Mouse (Mus musculus): ENCODE data around the gene Ptpn3. TPM values are rescaled to one million over a fixed set of nuclear protein-coding genes. Genes with fewer than 3 reads are reported as not detected.
A peak's percentile ranks its signal among the peaks of the same experiment; 100 is the strongest.

Ptpn3 gene
- polyA plus RNA-seq, 1 experiment from 2014 or later, result 5.2 TPM

GRCm38 (mm10) chr4:57294971-57295656, 6.5 kb downstream of the Ptpn3 start:
- H3K9me3 ChIP-seq (ENCODE audit: control insufficient read depth, low read length), result no peaks in the 10 kb centered on the region
- TF ChIP-seq EP300 (optimal IDR thresholded peaks at IDR 0.05) (no peak), CTCF (IDR thresholded peaks at IDR 0.05; ENCODE audit: low read depth) (no peak)
- peak overlapping the region; percentile 76 for H3K27ac ChIP-seq (replicated peaks)
- no peaks in the 10 kb centered on the region for H3K36me3 ChIP-seq (ENCODE audit: control insufficient read depth, insufficient read depth, low read length)
- H3K27me3 ChIP-seq (ENCODE audit: control insufficient read depth, insufficient read depth, low read length), result no peaks in the 10 kb centered on the region
- H3K4me3 ChIP-seq (ENCODE audit: low read depth, low read length), result no peak overlapping the region
- WGBS, result 23% methylated on average over 9 of the region's 9 CpGs
- peak; percentile 82 for DNase-seq (ENCODE audit: low spot score)
- ATAC-seq (ENCODE audit: low FRiP score, low TSS enrichment), result peak; percentile 89
- H3K4me2 ChIP-seq (replicated peaks; ENCODE audit: low read depth), result no peak overlapping the region
- H3K9ac ChIP-seq (ENCODE audit: low read length), result peak overlapping the region; percentile 24; the same call in 1 of the 2 replicates
- peaks cover 7% of the 10 kb centered on the region; the same call in 1 of the 2 replicates for H3K4me1 ChIP-seq (replicated peaks; ENCODE audit: control insufficient read depth, insufficient read depth)

- H3K27me3 ChIP-seq (ENCODE audit: control insufficient read depth, insufficient read depth, low read length), result no peaks in the 10 kb centered on the region
- H3K9ac ChIP-seq (ENCODE audit: low read length), result no peak overlapping the region
- no peaks in the 10 kb centered on the region for H3K36me3 ChIP-seq (ENCODE audit: control insufficient read depth, insufficient read depth, low read length)
- H3K4me2 ChIP-seq (replicated peaks; ENCODE audit: low read depth), result no peak overlapping the region
- DNase-seq (ENCODE audit: low spot score) (no peak), ATAC-seq (ENCODE audit: low FRiP score, low TSS enrichment) (no peak)
- H3K27ac ChIP-seq (replicated peaks), result no peak overlapping the region
- peaks cover 7% of the 10 kb centered on the region; the same call in 1 of the 2 replicates for H3K4me1 ChIP-seq (replicated peaks; ENCODE audit: control insufficient read depth, insufficient read depth)
- TF ChIP-seq EP300 (optimal IDR thresholded peaks at IDR 0.05), result no peak
- TF ChIP-seq CTCF (IDR thresholded peaks at IDR 0.05; ENCODE audit: low read depth), result no peak
- H3K4me3 ChIP-seq (ENCODE audit: low read depth, low read length), result no peak overlapping the region
- WGBS, result 92% methylated on average over 5 of the region's 5 CpGs
- H3K9me3 ChIP-seq (ENCODE audit: control insufficient read depth, low read length), result no peaks in the 10 kb centered on the region
Measured at GRCm38 (mm10) chr4:57292670-57293069, 9.0 kb downstream of the Ptpn3 start.

- ATAC-seq (ENCODE audit: low FRiP score, low TSS enrichment) (no peak), DNase-seq (ENCODE audit: low spot score) (no peak)
- Histone ChIP-seq H3K4me3 (ENCODE audit: low read depth, low read length) (no peak overlapping the region), H3K4me1 (replicated peaks; ENCODE audit: control insufficient read depth, insufficient read depth) (peaks cover 3% of the 10 kb centered on the region; the same call in 1 of the 2 replicates), H3K9ac (ENCODE audit: low read length) (no peak overlapping the region), H3K4me2 (replicated peaks; ENCODE audit: low read depth) (no peak overlapping the region), H3K9me3 (ENCODE audit: control insufficient read depth, low read length) (no peaks in the 10 kb centered on the region), H3K27me3 (ENCODE audit: control insufficient read depth, insufficient read depth, low read length) (no peaks in the 10 kb centered on the region), H3K27ac (replicated peaks) (no peak overlapping the region), H3K36me3 (ENCODE audit: control insufficient read depth, insufficient read depth, low read length) (no peaks in the 10 kb centered on the region)
- 90% methylated on average over 6 of the region's 6 CpGs for WGBS
- TF ChIP-seq EP300 (optimal IDR thresholded peaks at IDR 0.05) (no peak), CTCF (IDR thresholded peaks at IDR 0.05; ENCODE audit: low read depth) (no peak)
Measured at GRCm38 (mm10) chr4:57290049-57290448, 11.6 kb downstream of the Ptpn3 start.

- Histone ChIP-seq H3K4me1 (replicated peaks; ENCODE audit: control insufficient read depth, insufficient read depth) (no peaks in the 10 kb centered on the region), H3K9ac (ENCODE audit: low read length) (no peak overlapping the region), H3K36me3 (ENCODE audit: control insufficient read depth, insufficient read depth, low read length) (no peaks in the 10 kb centered on the region), H3K27ac (replicated peaks) (no peak overlapping the region), H3K9me3 (ENCODE audit: control insufficient read depth, low read length) (no peaks in the 10 kb centered on the region), H3K4me3 (ENCODE audit: low read depth, low read length) (no peak overlapping the region), H3K27me3 (ENCODE audit: control insufficient read depth, insufficient read depth, low read length) (no peaks in the 10 kb centered on the region), H3K4me2 (replicated peaks; ENCODE audit: low read depth) (no peak overlapping the region)
- peak; percentile 31; the same call in 1 of the 2 replicates for ATAC-seq (ENCODE audit: low FRiP score, low TSS enrichment)
- no peak for DNase-seq (ENCODE audit: low spot score)
- TF ChIP-seq CTCF (IDR thresholded peaks at IDR 0.05; ENCODE audit: low read depth) (no peak), EP300 (optimal IDR thresholded peaks at IDR 0.05) (no peak)
- WGBS, result 91% methylated on average over 3 of the region's 3 CpGs
Measured at GRCm38 (mm10) chr4:57287808-57288207, 13.8 kb downstream of the Ptpn3 start.

DNA sequence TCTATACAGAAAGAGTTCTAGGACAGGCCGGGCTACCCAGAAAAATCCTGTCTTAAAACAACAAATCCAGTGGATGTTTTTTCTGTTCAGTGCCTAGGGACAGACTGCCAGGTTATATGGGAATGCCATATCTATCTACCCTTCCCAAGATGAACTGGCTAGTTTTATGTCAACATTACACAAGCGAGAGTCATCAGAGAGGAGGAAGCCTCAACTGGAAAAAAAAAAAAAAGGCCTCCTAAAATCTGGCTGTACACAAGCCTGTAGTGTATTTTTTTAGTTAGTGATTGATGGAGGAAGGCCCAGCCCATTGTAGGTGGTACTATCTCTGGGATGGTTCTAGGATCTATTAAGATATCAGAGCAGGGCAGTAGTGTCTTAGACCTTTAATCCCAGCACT, 16.4 kb downstream of the Ptpn3 start:
- Histone ChIP-seq H3K36me3 (ENCODE audit: control insufficient read depth, insufficient read depth, low read length) (no peaks in the 10 kb centered on the region), H3K4me1 (replicated peaks; ENCODE audit: control insufficient read depth, insufficient read depth) (no peaks in the 10 kb centered on the region; the same call in 1 of the 2 replicates), H3K9ac (ENCODE audit: low read length) (no peak overlapping the region), H3K4me2 (replicated peaks; ENCODE audit: low read depth) (no peak overlapping the region), H3K4me3 (ENCODE audit: low read depth, low read length) (no peak overlapping the region), H3K27me3 (ENCODE audit: control insufficient read depth, insufficient read depth, low read length) (no peaks in the 10 kb centered on the region), H3K9me3 (ENCODE audit: control insufficient read depth, low read length) (no peaks in the 10 kb centered on the region), H3K27ac (replicated peaks) (no peak overlapping the region)
- WGBS, result 77% methylated on average over 2 of the region's 2 CpGs
- DNase-seq (ENCODE audit: low spot score), result no peak
- TF ChIP-seq EP300 (optimal IDR thresholded peaks at IDR 0.05) (no peak), CTCF (IDR thresholded peaks at IDR 0.05; ENCODE audit: low read depth) (no peak)
- no peak for ATAC-seq (ENCODE audit: low FRiP score, low TSS enrichment)

- Histone ChIP-seq H3K36me3 (ENCODE audit: control insufficient read depth, insufficient read depth, low read length) (no peaks in the 10 kb centered on the region), H3K4me3 (ENCODE audit: low read depth, low read length) (no peak overlapping the region), H3K9me3 (ENCODE audit: control insufficient read depth, low read length) (no peaks in the 10 kb centered on the region), H3K27ac (replicated peaks) (no peak overlapping the region), H3K9ac (ENCODE audit: low read length) (no peak overlapping the region), H3K27me3 (ENCODE audit: control insufficient read depth, insufficient read depth, low read length) (no peaks in the 10 kb centered on the region), H3K4me1 (replicated peaks; ENCODE audit: control insufficient read depth, insufficient read depth) (peaks cover 4% of the 10 kb centered on the region; the same call in 1 of the 2 replicates), H3K4me2 (replicated peaks; ENCODE audit: low read depth) (no peak overlapping the region)
- 76% methylated on average over 3 of the region's 3 CpGs for WGBS
- DNase-seq (ENCODE audit: low spot score) (no peak), ATAC-seq (ENCODE audit: low FRiP score, low TSS enrichment) (no peak)
- TF ChIP-seq CTCF (IDR thresholded peaks at IDR 0.05; ENCODE audit: low read depth) (no peak), EP300 (optimal IDR thresholded peaks at IDR 0.05) (no peak)
Measured at GRCm38 (mm10) chr4:57283189-57283588, 18.4 kb downstream of the Ptpn3 start.
